Mouse (Mus musculus): Measurements from ENCODE around the gene Gpatch4.

The Gpatch4 gene

GRCm38 (mm10) chr3:88030608-88031395, 12.1 kb upstream of the Gpatch4 start:
- DNase-seq (ENCODE audit: low read depth): no peak

GRCm38 (mm10) chr3:88033506-88033905, 9.4 kb upstream of the Gpatch4 start:
- no peak for DNase-seq (ENCODE audit: low read depth)

- no peak for DNase-seq (ENCODE audit: low read depth)
Measured at GRCm38 (mm10) chr3:88035561-88036293, 7.2 kb upstream of the Gpatch4 start.

GRCm38 (mm10) chr3:88049532-88049931, 6.6 kb downstream of the Gpatch4 start:
- no peak for DNase-seq (ENCODE audit: low read depth)

GRCm38 (mm10) chr3:88057030-88057429, 14.1 kb downstream of the Gpatch4 start:
- DNase-seq (ENCODE audit: low read depth): no peak

GRCm38 (mm10) chr3:88057902-88058696, 15.2 kb downstream of the Gpatch4 start, which contains the start of gene Naxe:
Naxe (minus strand) TSS chr3:88058495.
- DNase-seq (ENCODE audit: low read depth): peak; percentile 83

GRCm38 (mm10) chr3:88068386-88068785, 25.5 kb downstream of the Gpatch4 start:
- DNase-seq (ENCODE audit: low read depth): no peak

GRCm38 (mm10) chr3:88071783-88072182, 28.9 kb downstream of the Gpatch4 start:
- peak; percentile 72 for DNase-seq (ENCODE audit: low read depth)

- no peak for DNase-seq (ENCODE audit: low read depth)
Measured at GRCm38 (mm10) chr3:88073631-88074030, 30.7 kb downstream of the Gpatch4 start.

- DNase-seq (ENCODE audit: low read depth): no peak
Measured at GRCm38 (mm10) chr3:88074351-88074750, 31.4 kb downstream of the Gpatch4 start.

GRCm38 (mm10) chr3:88074766-88075165, 31.9 kb downstream of the Gpatch4 start:
- DNase-seq (ENCODE audit: low read depth): no peak

GRCm38 (mm10) chr3:88077441-88077840, 34.5 kb downstream of the Gpatch4 start:
- DNase-seq (ENCODE audit: low read depth): no peak

- no peak for DNase-seq (ENCODE audit: low read depth)
Measured at GRCm38 (mm10) chr3:88078204-88078603, 35.3 kb downstream of the Gpatch4 start, which contains the start of gene Ttc24. Ttc24 (minus strand) TSS chr3:88078304.

GRCm38 (mm10) chr3:88081345-88082223, 38.7 kb downstream of the Gpatch4 start, which contains the start of gene Iqgap3:
Iqgap3 (plus strand) TSS chr3:88081971.
- DNase-seq (ENCODE audit: low read depth): peak; percentile 78

- DNase-seq (ENCODE audit: low read depth): no peak
Measured at GRCm38 (mm10) chr3:88082224-88082618, 39.3 kb downstream of the Gpatch4 start.

- peak; percentile 39 for DNase-seq (ENCODE audit: low read depth)
Measured at GRCm38 (mm10) chr3:88082663-88083062, 39.8 kb downstream of the Gpatch4 start.

GRCm38 (mm10) chr3:88084001-88084400, 41.1 kb downstream of the Gpatch4 start:
- no peak for DNase-seq (ENCODE audit: low read depth)

- no peak for DNase-seq (ENCODE audit: low read depth)
Measured at GRCm38 (mm10) chr3:88085459-88085858, 42.6 kb downstream of the Gpatch4 start.

GRCm38 (mm10) chr3:88087688-88088087, 44.8 kb downstream of the Gpatch4 start:
- no peak for DNase-seq (ENCODE audit: low read depth)

- DNase-seq (ENCODE audit: low read depth): no peak
Measured at GRCm38 (mm10) chr3:88090106-88090505, 47.2 kb downstream of the Gpatch4 start.

- no peak for DNase-seq (ENCODE audit: low read depth)
Measured at GRCm38 (mm10) chr3:88090616-88091015, 47.7 kb downstream of the Gpatch4 start.
